In the genomic region with DNA sequence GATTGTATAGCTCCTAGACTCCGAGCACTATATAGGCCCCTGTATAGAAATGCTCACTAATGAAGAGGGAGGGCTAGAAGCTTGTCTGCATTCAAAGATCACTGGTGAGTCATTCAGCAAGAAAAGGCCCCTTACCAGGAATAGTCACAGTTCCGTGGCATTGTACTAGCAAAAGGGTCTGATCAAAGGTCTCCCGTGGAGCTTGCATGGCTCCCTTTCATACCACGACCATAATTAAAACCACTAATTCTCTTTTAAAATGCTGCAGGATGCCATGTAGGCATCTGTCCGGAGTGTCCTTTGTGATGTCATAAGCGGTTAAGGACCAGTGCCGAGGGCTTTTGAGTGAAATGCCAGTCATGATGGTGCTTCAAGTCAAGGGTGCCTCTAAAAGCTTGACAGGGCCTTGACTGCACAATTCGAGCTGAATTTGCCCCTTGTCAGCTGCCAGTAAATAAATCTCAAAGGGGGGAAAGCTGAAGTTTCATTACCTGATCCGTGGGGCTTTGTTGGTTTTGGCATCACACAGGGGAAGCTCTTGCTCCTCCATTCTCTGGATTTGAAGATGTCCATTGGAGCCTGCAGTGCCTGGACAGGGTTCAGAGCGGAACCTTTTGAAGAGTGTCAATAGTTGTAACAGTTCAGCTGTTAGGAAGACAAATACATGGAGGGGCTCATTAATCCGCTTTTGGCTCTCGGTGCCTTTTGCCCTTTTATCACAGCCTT, we compare ENCODE assay signal across 12 mouse cellular contexts.
DNase-seq lines count a peak whose midpoint lies in the region; ATAC-seq and TF ChIP-seq lines count a peak whose summit lies in the region.
"Had no signal": no experiment of that assay in that cellular context is flagged by ENCODE, and none has a peak within 500 bp of the region (broad histone marks: within the 10 kb centered on the region; RNA-seq: fewer than 3 reads in every experiment).

No protein-coding gene starts in this region.

- H3K4me1 ChIP-seq in embryonic facial prominence, embryonic 11.5 days (ENCODE audit: control insufficient read depth, insufficient read depth, low read length) = no peaks in the 10 kb centered on the region
- no peaks in the 10 kb centered on the region for H3K4me1 ChIP-seq in forebrain, postnatal 0 days (ENCODE audit: insufficient read depth)
- H3K4me1 ChIP-seq in neural tube, embryonic 13.5 days (replicated peaks) = peaks cover 8% of the 10 kb centered on the region; the same call in 1 of the 2 replicates

- intact Hi-C loops in left cerebral cortex, postnatal 10 days (cut with DNase I) = no loop called here

- peak; percentile 57 for DNase-seq in embryonic facial prominence, embryonic 11.5 days (ENCODE audit: low spot score)
- no peak for DNase-seq in forebrain, postnatal 0 days
- peak; percentile 12 for DNase-seq in lung, postnatal 14 days
- DNase-seq in left cerebral cortex, postnatal 10 days (ENCODE audit: extremely low spot score in 1 of 2, low spot score in 2 of 2) = no peak
- DNase-seq in kidney, postnatal 36 days = no peak
- no peak for DNase-seq in right cerebral cortex, postnatal 14 days
- DNase-seq: cerebellum, postnatal 25 days; heart, adult 2 months had no signal

- H3K36me3 ChIP-seq in embryonic facial prominence, embryonic 11.5 days (replicated peaks; ENCODE audit: control insufficient read depth, insufficient read depth, low read depth, low read length) = no peaks in the 10 kb centered on the region; the same call in 1 of the 2 replicates
- peaks cover 13% of the 10 kb centered on the region; the same call in 1 of the 2 replicates for H3K36me3 ChIP-seq in forebrain, postnatal 0 days (ENCODE audit: insufficient read depth)
- H3K36me3 ChIP-seq in neural tube, embryonic 13.5 days = peaks cover 27% of the 10 kb centered on the region

- H3K4me2 ChIP-seq in embryonic facial prominence, embryonic 11.5 days (ENCODE audit: low read depth, low read length) = no peak overlapping the region
- no peak overlapping the region for H3K4me2 ChIP-seq in forebrain, postnatal 0 days (ENCODE audit: low read depth)
- H3K4me2 ChIP-seq in neural tube, embryonic 13.5 days = no peak overlapping the region
- H3K4me2 ChIP-seq: hindbrain, embryonic 15.5 days; liver, embryonic 11.5 days had no signal

- no peak overlapping the region for H3K27ac ChIP-seq in embryonic facial prominence, embryonic 11.5 days (replicated peaks; ENCODE audit: low read depth, low read length)
- H3K27ac ChIP-seq in forebrain, postnatal 0 days (ENCODE audit: low read depth, low read length) = no peak overlapping the region
- H3K27ac ChIP-seq in neural tube, embryonic 13.5 days (replicated peaks) = no peak overlapping the region
- H3K27ac ChIP-seq: heart, adult 2 months; hindbrain, embryonic 15.5 days; kidney, postnatal 0 days had no signal

- H3K9ac ChIP-seq in embryonic facial prominence, embryonic 11.5 days (replicated peaks; ENCODE audit: low read length) = no peak overlapping the region
- no peak overlapping the region for H3K9ac ChIP-seq in forebrain, postnatal 0 days
- H3K9ac ChIP-seq in neural tube, embryonic 13.5 days = no peak overlapping the region
- H3K9ac ChIP-seq: hindbrain, embryonic 15.5 days had no signal

- H3K27me3 ChIP-seq in embryonic facial prominence, embryonic 11.5 days (ENCODE audit: control insufficient read depth, insufficient read depth, low read length) = no peaks in the 10 kb centered on the region
- no peaks in the 10 kb centered on the region for H3K27me3 ChIP-seq in forebrain, postnatal 0 days (ENCODE audit: insufficient read depth, low read length)
- peaks cover 89% of the 10 kb centered on the region for H3K27me3 ChIP-seq in neural tube, embryonic 13.5 days

- WGBS in embryonic facial prominence, embryonic 11.5 days = 51% methylated on average over 12 of the region's 12 CpGs
- WGBS in forebrain, postnatal 0 days = 17% methylated on average over 12 of the region's 12 CpGs
- WGBS in neural tube, embryonic 13.5 days = 14% methylated on average over 12 of the region's 12 CpGs

- no peak overlapping the region for H3K4me3 ChIP-seq in embryonic facial prominence, embryonic 11.5 days (ENCODE audit: low read depth, low read length)
- no peak overlapping the region for H3K4me3 ChIP-seq in forebrain, postnatal 0 days (ENCODE audit: low read depth, low read length)
- H3K4me3 ChIP-seq in neural tube, embryonic 13.5 days = no peak overlapping the region
- H3K4me3 ChIP-seq: heart, adult 2 months; hindbrain, embryonic 15.5 days had no signal

- TF ChIP-seq CTCF in forebrain, postnatal 0 days (IDR thresholded peaks at IDR 0.05; ENCODE audit: low read depth) = no peak

- ATAC-seq in embryonic facial prominence, embryonic 11.5 days (replicated peaks; ENCODE audit: insufficient number of reproducible peaks, low FRiP score, low TSS enrichment, low read depth) = peak; percentile 80; the same call in 1 of the 2 replicates
- ATAC-seq in forebrain, postnatal 0 days = peak; percentile 43; the same call in 1 of the 2 replicates
- peak; percentile 53 for ATAC-seq in neural tube, embryonic 13.5 days (ENCODE audit: low read depth)

- H3K9me3 ChIP-seq in embryonic facial prominence, embryonic 11.5 days (replicated peaks; ENCODE audit: control insufficient read depth, low read length) = no peaks in the 10 kb centered on the region
- H3K9me3 ChIP-seq in forebrain, postnatal 0 days (ENCODE audit: low read length) = no peaks in the 10 kb centered on the region
- H3K9me3 ChIP-seq in neural tube, embryonic 13.5 days = 0 out of 2 replicates have a peak, but pooled peaks cover 6% of the 10 kb centered on the region
- H3K9me3 ChIP-seq: hindbrain, embryonic 15.5 days had no signal

Comparison
In these comparisons a context has a peak if more than half of its experiments do, and no peak if none do; other contexts are left out.
1. DNase-seq: peak in embryonic facial prominence, embryonic 11.5 days (single experiment) and lung, postnatal 14 days (single experiment); none in forebrain, postnatal 0 days (single experiment), left cerebral cortex, postnatal 10 days (0 of 2), kidney, postnatal 36 days (0 of 2) and right cerebral cortex, postnatal 14 days (single experiment).
2. Peak in every context shown above with its lines, with median percentiles within 50 percentile points of each other: ATAC-seq.